Mouse (Mus musculus): Measurements from ENCODE around the gene Nabp1. TPM values are rescaled to one million over a fixed set of nuclear protein-coding genes. Genes with fewer than 3 reads are reported as not detected.

Gene Nabp1
- polyA plus RNA-seq, 1 experiment, result 0.02 TPM

- Histone ChIP-seq H3K36me3 (ENCODE audit: control insufficient read depth) (no peaks in the 10 kb centered on the region), H3K4me3 (replicated peaks) (no peak overlapping the region), H3K4me1 (ENCODE audit: control insufficient read depth) (no peaks in the 10 kb centered on the region), H3K27me3 (ENCODE audit: control insufficient read depth) (no peaks in the 10 kb centered on the region), H3K9me3 (ENCODE audit: control insufficient read depth, low read length) (no peaks in the 10 kb centered on the region)
- TF ChIP-seq GATA1 (IDR thresholded peaks at IDR 0.05; ENCODE audit: low read length), result no peak
- no peak for TF ChIP-seq TAL1 (IDR thresholded peaks at IDR 0.05; ENCODE audit: low read length)
Measured at GRCm38 (mm10) chr1:51498601-51499098, 20.4 kb upstream of the Nabp1 start.

GRCm38 (mm10) chr1:51496163-51496562, 17.9 kb upstream of the Nabp1 start:
- H3K4me3 ChIP-seq (replicated peaks), result no peak overlapping the region
- no peaks in the 10 kb centered on the region for H3K4me1 ChIP-seq (ENCODE audit: control insufficient read depth)
- no peaks in the 10 kb centered on the region for H3K9me3 ChIP-seq (ENCODE audit: control insufficient read depth, low read length)
- H3K27me3 ChIP-seq (ENCODE audit: control insufficient read depth), result no peaks in the 10 kb centered on the region
- TF ChIP-seq GATA1 (IDR thresholded peaks at IDR 0.05; ENCODE audit: low read length) (no peak), TAL1 (IDR thresholded peaks at IDR 0.05; ENCODE audit: low read length) (no peak)
- H3K36me3 ChIP-seq (ENCODE audit: control insufficient read depth), result no peaks in the 10 kb centered on the region

GRCm38 (mm10) chr1:51493592-51494307, 15.5 kb upstream of the Nabp1 start:
- H3K9me3 ChIP-seq (ENCODE audit: control insufficient read depth, low read length), result no peaks in the 10 kb centered on the region
- H3K4me1 ChIP-seq (ENCODE audit: control insufficient read depth), result no peaks in the 10 kb centered on the region
- no peaks in the 10 kb centered on the region for H3K27me3 ChIP-seq (ENCODE audit: control insufficient read depth)
- TF ChIP-seq GATA1 (IDR thresholded peaks at IDR 0.05; ENCODE audit: low read length) (no peak), TAL1 (IDR thresholded peaks at IDR 0.05; ENCODE audit: low read length) (no peak)
- H3K36me3 ChIP-seq (ENCODE audit: control insufficient read depth), result no peaks in the 10 kb centered on the region
- no peak overlapping the region for H3K4me3 ChIP-seq (replicated peaks)

GRCm38 (mm10) chr1:51486291-51486690, 8.1 kb upstream of the Nabp1 start:
- Histone ChIP-seq H3K27me3 (ENCODE audit: control insufficient read depth) (no peaks in the 10 kb centered on the region), H3K4me3 (replicated peaks) (no peak overlapping the region), H3K9me3 (ENCODE audit: control insufficient read depth, low read length) (no peaks in the 10 kb centered on the region), H3K4me1 (ENCODE audit: control insufficient read depth) (no peaks in the 10 kb centered on the region), H3K36me3 (ENCODE audit: control insufficient read depth) (no peaks in the 10 kb centered on the region)
- TF ChIP-seq TAL1 (IDR thresholded peaks at IDR 0.05; ENCODE audit: low read length) (no peak), GATA1 (IDR thresholded peaks at IDR 0.05; ENCODE audit: low read length) (no peak)

GRCm38 (mm10) chr1:51480386-51480785, 2.2 kb upstream of the Nabp1 start:
- Histone ChIP-seq H3K36me3 (ENCODE audit: control insufficient read depth) (no peaks in the 10 kb centered on the region), H3K27me3 (ENCODE audit: control insufficient read depth) (peaks cover 12% of the 10 kb centered on the region), H3K4me1 (ENCODE audit: control insufficient read depth) (peaks cover 30% of the 10 kb centered on the region), H3K9me3 (ENCODE audit: control insufficient read depth, low read length) (no peaks in the 10 kb centered on the region), H3K4me3 (replicated peaks) (no peak overlapping the region)
- TF ChIP-seq GATA1 (IDR thresholded peaks at IDR 0.05; ENCODE audit: low read length) (no peak), TAL1 (IDR thresholded peaks at IDR 0.05; ENCODE audit: low read length) (no peak)

DNA sequence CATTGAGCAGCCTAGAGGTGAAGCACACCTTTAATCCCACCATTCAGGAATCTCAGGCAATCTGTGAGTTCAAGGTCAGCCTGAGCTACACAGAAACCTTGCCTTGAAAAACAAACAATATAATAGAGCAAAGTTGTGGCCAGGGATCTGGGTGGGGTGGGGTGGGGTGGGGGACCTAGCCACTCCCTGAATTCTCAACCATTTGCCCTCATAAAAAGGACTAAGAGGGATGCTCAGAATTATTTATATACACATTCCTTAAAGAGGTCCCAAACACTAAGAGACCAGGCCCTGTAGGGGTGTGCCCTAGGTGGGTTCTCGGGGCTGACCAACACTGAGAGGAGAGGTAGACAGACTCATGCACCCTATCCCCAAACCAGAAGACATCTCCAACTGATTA, 1.5 kb upstream of the Nabp1 start:
- no peaks in the 10 kb centered on the region for H3K36me3 ChIP-seq (ENCODE audit: control insufficient read depth)
- no peak for TF ChIP-seq TAL1 (IDR thresholded peaks at IDR 0.05; ENCODE audit: low read length)
- no peak for TF ChIP-seq GATA1 (IDR thresholded peaks at IDR 0.05; ENCODE audit: low read length)
- H3K9me3 ChIP-seq (ENCODE audit: control insufficient read depth, low read length), result no peaks in the 10 kb centered on the region
- H3K4me1 ChIP-seq (ENCODE audit: control insufficient read depth), result peaks cover 30% of the 10 kb centered on the region
- H3K27me3 ChIP-seq (ENCODE audit: control insufficient read depth), result peaks cover 12% of the 10 kb centered on the region
- H3K4me3 ChIP-seq (replicated peaks), result no peak overlapping the region

DNA sequence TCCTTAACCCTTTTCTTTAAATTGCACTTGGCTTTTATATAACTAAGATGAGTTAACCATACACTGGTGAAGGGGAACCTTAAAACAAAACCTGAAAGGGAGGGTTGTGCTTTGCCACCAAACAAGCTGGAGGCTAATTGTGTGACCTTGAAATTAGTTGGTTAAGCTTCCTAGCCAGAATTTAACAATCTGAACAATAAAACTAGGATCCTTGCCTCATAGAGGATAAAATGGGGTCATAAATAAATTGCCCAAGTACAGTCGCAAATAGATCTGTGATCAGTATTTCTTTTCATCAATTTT, 753 bp upstream of the Nabp1 start:
- H3K4me3 ChIP-seq (replicated peaks), result peak overlapping the region; percentile 84
- peaks cover 12% of the 10 kb centered on the region for H3K27me3 ChIP-seq (ENCODE audit: control insufficient read depth)
- TF ChIP-seq GATA1 (IDR thresholded peaks at IDR 0.05; ENCODE audit: low read length), result no peak
- no peak for TF ChIP-seq TAL1 (IDR thresholded peaks at IDR 0.05; ENCODE audit: low read length)
- H3K9me3 ChIP-seq (ENCODE audit: control insufficient read depth, low read length), result no peaks in the 10 kb centered on the region
- H3K36me3 ChIP-seq (ENCODE audit: control insufficient read depth), result no peaks in the 10 kb centered on the region
- H3K4me1 ChIP-seq (ENCODE audit: control insufficient read depth), result peaks cover 30% of the 10 kb centered on the region

DNA sequence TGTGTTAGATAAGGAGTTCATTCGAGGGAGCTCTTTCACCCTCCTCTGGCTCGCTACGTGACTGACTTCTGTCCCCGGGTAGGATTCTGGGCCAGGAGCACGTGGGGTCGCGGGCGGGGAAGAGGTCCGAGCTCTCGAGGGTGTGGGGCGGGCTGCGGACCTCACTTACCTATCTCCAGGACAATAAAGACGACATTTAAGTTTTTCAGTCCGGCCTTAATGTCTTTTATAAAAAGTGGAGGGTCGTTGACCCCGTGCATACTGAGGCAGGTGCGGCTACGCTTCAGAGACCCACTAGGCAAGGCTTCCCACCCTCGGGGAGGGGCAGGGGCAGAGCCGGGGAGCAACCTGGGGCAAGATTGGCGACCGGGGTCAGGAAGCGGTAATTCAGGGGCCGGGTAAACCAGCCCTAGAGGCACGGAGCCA, 556 bp downstream of the Nabp1 start:
- TF ChIP-seq TAL1 (IDR thresholded peaks at IDR 0.05; ENCODE audit: low read length), result no peak
- TF ChIP-seq GATA1 (IDR thresholded peaks at IDR 0.05; ENCODE audit: low read length), result no peak
- peaks cover 12% of the 10 kb centered on the region for H3K27me3 ChIP-seq (ENCODE audit: control insufficient read depth)

GRCm38 (mm10) chr1:51476405-51476804, 1.8 kb downstream of the Nabp1 start:
- peaks cover 12% of the 10 kb centered on the region for H3K27me3 ChIP-seq (ENCODE audit: control insufficient read depth)
- TF ChIP-seq TAL1 (IDR thresholded peaks at IDR 0.05; ENCODE audit: low read length) (no peak), GATA1 (IDR thresholded peaks at IDR 0.05; ENCODE audit: low read length) (no peak)
- H3K36me3 ChIP-seq (ENCODE audit: control insufficient read depth), result no peaks in the 10 kb centered on the region; the same call in 1 of the 2 replicates

More for the DNA sequence above, 556 bp downstream of the Nabp1 start:
- Histone ChIP-seq H3K9me3 (ENCODE audit: control insufficient read depth, low read length) (no peaks in the 10 kb centered on the region), H3K36me3 (ENCODE audit: control insufficient read depth) (no peaks in the 10 kb centered on the region), H3K4me3 (replicated peaks) (peak overlapping the region; percentile 84), H3K4me1 (ENCODE audit: control insufficient read depth) (peaks cover 30% of the 10 kb centered on the region)

More at GRCm38 (mm10) chr1:51476405-51476804, 1.8 kb downstream of the Nabp1 start:
- no peak overlapping the region for H3K4me3 ChIP-seq (replicated peaks)
- H3K9me3 ChIP-seq (ENCODE audit: control insufficient read depth, low read length), result no peaks in the 10 kb centered on the region
- H3K4me1 ChIP-seq (ENCODE audit: control insufficient read depth), result peaks cover 30% of the 10 kb centered on the region

Data from erythroblast, embryonic 14.5 days (primary cell).